Mouse (Mus musculus) small intestine, adult 2 months (tissue): ENCODE results near the gene Ubn1.

Source experiments
- CTCF ChIP-seq: fragments of 200-500 bp; IDR thresholded peaks from 2 replicates; pipeline ENCODE4 v1.5.1; 2012; ENCODE audit warnings: low read depth, mild to moderate bottlenecking, control low read depth, inconsistent platforms, low read length, moderate library complexity, mixed read lengths; ENCODE audit not compliant: insufficient replicate concordance, insufficient read length; ENCODE audit errors: extremely low read depth
- POLR2A ChIP-seq: fragments of 200-500 bp; IDR thresholded peaks from 2 replicates; pipeline ENCODE4 v1.6.1; 2012; ENCODE audit warnings: low read depth, mild to moderate bottlenecking, control low read depth, inconsistent platforms, low read length, moderate library complexity

GRCm38 (mm10) chr16:5135551-5136261, 85.8 kb downstream of the Ubn1 start:
- TF ChIP-seq CTCF (no peak), POLR2A (no peak)
